10 mouse cellular contexts compared by ENCODE assay signal in the genomic region with DNA sequence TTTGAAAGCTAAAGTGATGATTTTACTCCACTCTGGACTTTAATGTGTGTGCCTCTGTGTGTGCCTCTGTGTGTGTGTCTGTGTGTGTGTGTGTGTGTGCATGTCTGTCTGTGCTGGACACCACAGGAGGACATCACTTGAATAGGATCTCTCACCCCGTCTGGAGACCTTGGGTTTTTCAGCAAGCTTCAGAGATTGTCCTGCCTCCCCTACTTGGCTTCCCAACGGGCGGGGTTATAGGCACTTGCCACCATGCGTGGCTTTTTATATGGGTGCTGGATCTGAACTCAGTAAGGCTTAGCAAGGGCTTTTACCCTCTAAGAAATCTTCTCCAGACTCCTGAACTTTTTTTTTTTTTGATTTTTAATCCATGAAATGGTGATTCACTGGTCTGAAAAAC. TPM values are rescaled to one million over a fixed set of nuclear protein-coding genes. Genes with fewer than 3 reads are reported as not detected.
DNase-seq lines count a peak whose midpoint lies in the region; ATAC-seq lines count a peak whose summit lies in the region.
"Had no signal": no experiment of that assay in that cellular context is flagged by ENCODE, and none has a peak within 500 bp of the region (broad histone marks: within the 10 kb centered on the region; RNA-seq: fewer than 3 reads in every experiment).

No protein-coding gene starts in this region.

- ATAC-seq in frontal cortex, adult (ENCODE audit: low TSS enrichment), result peak; percentile 9; the same call in 1 of the 2 replicates
- ATAC-seq in liver, embryonic 11.5 days (replicated peaks; ENCODE audit: low FRiP score), result no peak
- ATAC-seq in activated CD4-positive, CD25-positive, alpha-beta regulatory T cell, adult 4 months, result peak; percentile 1

- peaks cover 5% of the 10 kb centered on the region for H3K4me1 ChIP-seq in liver, embryonic 11.5 days (replicated peaks; ENCODE audit: control insufficient read depth, insufficient read depth, low read length)

- H3K9ac ChIP-seq in liver, embryonic 11.5 days (ENCODE audit: low read depth, low read length), result no peak overlapping the region
- H3K9ac ChIP-seq: embryonic facial prominence, embryonic 12.5 days had no signal

- WGBS in liver, embryonic 11.5 days, result 20% methylated on average over 4 of the region's 4 CpGs
- 9% methylated on average over 4 of the region's 4 CpGs for WGBS in macrophage (ENCODE audit: missing documents)

- H3K9me3 ChIP-seq in liver, embryonic 11.5 days (ENCODE audit: control insufficient read depth, low read length), result no peaks in the 10 kb centered on the region
- H3K9me3 ChIP-seq: embryonic facial prominence, embryonic 12.5 days had no signal

- H3K4me3 ChIP-seq in liver, embryonic 11.5 days (ENCODE audit: low read depth, low read length), result no peak overlapping the region
- H3K4me3 ChIP-seq in macrophage (ENCODE audit: inconsistent target), result no peak overlapping the region
- H3K4me3 ChIP-seq: embryonic facial prominence, embryonic 12.5 days had no signal

- DNase-seq in frontal cortex, postnatal 10 days (ENCODE audit: low spot score in 2 of 2), result no peak
- DNase-seq in liver, embryonic 11.5 days (ENCODE audit: low spot score), result no peak
- no peak for DNase-seq in liver
- no peak for DNase-seq in ovary, postnatal 14 days (ENCODE audit: low spot score)
- no peak for DNase-seq in ovary, adult 18-20 months (ENCODE audit: low spot score)
- DNase-seq: kidney, adult 8-10 months had no signal

- H3K27ac ChIP-seq in liver, embryonic 11.5 days (ENCODE audit: low read depth, low read length), result no peak overlapping the region
- H3K27ac ChIP-seq in macrophage, result peak overlapping the region; percentile 46
- H3K27ac ChIP-seq: embryonic facial prominence, embryonic 12.5 days had no signal

- H3K27me3 ChIP-seq in liver, embryonic 11.5 days (replicated peaks; ENCODE audit: control insufficient read depth, insufficient read depth, low read length), result no peaks in the 10 kb centered on the region; the same call in 1 of the 2 replicates

- no peaks in the 10 kb centered on the region for H3K36me3 ChIP-seq in liver, embryonic 11.5 days (ENCODE audit: control insufficient read depth, insufficient read depth, low read length)
- H3K36me3 ChIP-seq in macrophage (ENCODE audit: inconsistent target), result no peaks in the 10 kb centered on the region
- H3K36me3 ChIP-seq: embryonic facial prominence, embryonic 12.5 days had no signal

- peak overlapping the region; percentile 54 for H3K4me2 ChIP-seq in liver, embryonic 11.5 days

- H3K79me2 ChIP-seq in macrophage (ENCODE audit: inconsistent target), result no peaks in the 10 kb centered on the region

RNA-seq across cellular contexts. Expression of a gene that starts 23.5 kb away (rescaled TPM):
- 13.8 and 15.5 TPM in 2 replicates for polyA plus RNA-seq in liver, embryonic 11.5 days (2014; fragmentation: Nextera tagmentation; extraction: Ambion mirVana)
- polyA plus RNA-seq in activated CD4-positive, CD25-positive, alpha-beta regulatory T cell, adult 4 months (2017; shearing (Covaris generic)), result 10 to 100 TPM in 1 of 2 experiments, 1 to 10 TPM in 1; 8.2 to 12.2 TPM
- total RNA-seq in macrophage (2018; cell fraction: chromatin; rRNA removed), result 100 to 1,000 TPM in 4 of 26 experiments, 10 to 100 TPM in 22; 13.1 to 146 (median 61.5) TPM
- 10 to 100 TPM in 25 of 26 experiments, 1 to 10 TPM in 1; 9.7 to 33.4 (median 18.0) TPM for total RNA-seq in macrophage (2018; cell fraction: cytosol; rRNA removed)
- 100 to 1,000 TPM in 4 of 26 experiments, 10 to 100 TPM in 22; 17.4 to 173 (median 46.0) TPM for total RNA-seq in macrophage (2018; cell fraction: nucleus; rRNA removed)
- 17.6 to 21.6 TPM (median 18.2 TPM) in 3 replicates for polyA plus RNA-seq in macrophage (2018)
